Mouse (Mus musculus) liver, embryonic 16.5 days (tissue): ENCODE measurements around the gene Sun5. TPM values are rescaled to one million over a fixed set of nuclear protein-coding genes. Genes with fewer than 3 reads are reported as not detected.

Experiments used
- ATAC-seq: fragments of 200-750 bp; cut with Nextera tagmentation; 2 replicates; pipeline ENCODE4 v1.8.0; 2017; ENCODE audit warnings: low read depth, mild to moderate bottlenecking, moderate number of reproducible peaks, moderate library complexity
- H3K27ac ChIP-seq: fragments of 300-500 bp; sonication (generic); 2 replicates; pipeline ENCODE4 v1.5.1; 2014; ENCODE audit warnings: mild to moderate bottlenecking, low read length
- H3K27me3 ChIP-seq: fragments of 300-500 bp; sonication (generic); 2 replicates; pipeline ENCODE4 v1.6.1; 2014; ENCODE audit warnings: low read depth, low read length, mixed read lengths; ENCODE audit not compliant: control insufficient read depth, insufficient read depth
- H3K36me3 ChIP-seq: fragments of 300-500 bp; sonication (generic); 2 replicates; pipeline ENCODE4 v1.6.1; 2014; ENCODE audit warnings: mild to moderate bottlenecking; ENCODE audit not compliant: control insufficient read depth, insufficient read depth
- H3K4me1 ChIP-seq: fragments of 300-500 bp; sonication (generic); 2 replicates; pipeline ENCODE4 v1.6.1; 2014; ENCODE audit warnings: low read depth, low read length, mixed read lengths; ENCODE audit not compliant: control insufficient read depth
- H3K4me2 ChIP-seq: fragments of 300-500 bp; sonication (generic); 2 replicates; pipeline ENCODE4 v1.6.1; 2014; ENCODE audit warnings: low read depth, low read length, mixed read lengths
- H3K4me3 ChIP-seq: fragments of 300-500 bp; sonication (generic); 2 replicates; pipeline ENCODE4 v1.5.1; 2014; ENCODE audit warnings: low read depth, mild to moderate bottlenecking, low read length
- H3K9ac ChIP-seq: fragments of 300-500 bp; sonication (generic); 2 replicates; pipeline ENCODE4 v1.6.1; 2014; ENCODE audit warnings: low read depth, low read length
- H3K9me3 ChIP-seq: fragments of 300-500 bp; sonication (generic); replicated peaks from 2 replicates; pipeline ENCODE4 v1.6.1; 2016; ENCODE audit warnings: low read length; ENCODE audit not compliant: control insufficient read depth
- WGBS: fragments of 180-500 bp; shearing (Covaris S2); extraction: QIAGEN DNeasy Blood & Tissue Kit; methylation state at CpG from one replicate; pipeline ENCODE4 v1.1.7; 2014; ENCODE audit not compliant: insufficient replicate concordance; 5-methylcytosine and 5-hydroxymethylcytosine counted together
- polyA plus RNA-seq: library from polyadenylated mRNA; unstranded; fragments of >200 nt; fragmentation: Nextera tagmentation; extraction: Ambion mirVana; gene quantifications from 2 replicates; pipeline ENCODE4 v1.2.1, GENCODE M21; 2015

The Sun5 gene
- polyA plus RNA-seq, 1 experiment from 2014 or later = not detected

DNA sequence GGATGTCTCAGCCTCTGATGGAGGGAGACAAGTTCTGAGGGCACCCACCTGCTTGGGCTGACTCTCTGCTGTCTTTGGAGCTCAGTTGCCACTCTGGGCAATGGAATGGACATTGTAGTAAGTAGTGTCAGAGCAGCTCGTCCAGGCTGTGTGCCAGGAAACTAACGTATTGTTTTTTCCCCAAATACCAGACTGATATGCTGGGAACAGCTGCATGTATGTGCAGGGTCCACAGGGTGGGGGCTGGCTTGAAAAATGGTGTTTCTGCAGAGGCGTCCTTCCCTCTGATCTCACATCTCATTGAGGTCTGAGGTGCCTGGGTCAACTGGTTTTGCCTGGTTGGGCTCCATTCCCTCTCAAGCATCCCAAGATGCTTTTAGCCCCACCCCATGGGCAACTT is 10.2 kb downstream of the Sun5 start:
- Histone ChIP-seq H3K27ac (no peak overlapping the region), H3K9ac (no peak overlapping the region), H3K4me1 (no peaks in the 10 kb centered on the region), H3K27me3 (no peaks in the 10 kb centered on the region), H3K4me3 (no peak overlapping the region), H3K36me3 (no peaks in the 10 kb centered on the region), H3K4me2 (no peak overlapping the region), H3K9me3 (no peaks in the 10 kb centered on the region)
- ATAC-seq = no peak
- 27% methylated on average over 3 of the region's 3 CpGs for WGBS

DNA sequence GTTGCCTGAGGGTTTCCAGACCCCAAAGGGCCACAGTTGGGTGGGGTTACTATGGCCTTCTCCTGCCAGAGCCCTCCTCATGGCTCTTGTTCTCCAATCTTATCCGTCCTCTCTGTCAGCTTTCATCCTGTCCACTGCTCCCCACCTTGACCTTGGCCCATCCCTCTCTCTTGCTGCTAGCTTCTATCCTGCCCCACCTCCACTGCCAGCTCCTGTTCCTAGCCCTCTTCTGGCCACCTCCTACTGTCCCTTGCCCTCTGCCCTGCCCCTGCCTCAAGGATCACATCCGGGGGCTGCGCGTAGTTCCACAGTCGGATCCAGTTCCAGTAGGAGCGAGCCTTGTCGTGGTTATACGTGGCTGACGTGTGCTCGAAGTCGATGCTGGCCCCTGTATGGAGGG is 10.6 kb downstream of the Sun5 start:
- Histone ChIP-seq H3K4me2 (no peak overlapping the region), H3K36me3 (no peaks in the 10 kb centered on the region), H3K27me3 (no peaks in the 10 kb centered on the region), H3K4me1 (no peaks in the 10 kb centered on the region), H3K4me3 (no peak overlapping the region), H3K9me3 (no peaks in the 10 kb centered on the region), H3K27ac (no peak overlapping the region), H3K9ac (no peak overlapping the region)
- WGBS = 71% methylated on average over 11 of the region's 11 CpGs
- no peak for ATAC-seq

GRCm38 (mm10) chr2:153859581-153859980 is 11.3 kb downstream of the Sun5 start:
- WGBS = 64% methylated on average over 2 of the region's 2 CpGs
- Histone ChIP-seq H3K4me2 (no peak overlapping the region), H3K27ac (no peak overlapping the region), H3K4me3 (no peak overlapping the region), H3K9ac (no peak overlapping the region), H3K4me1 (no peaks in the 10 kb centered on the region), H3K27me3 (no peaks in the 10 kb centered on the region), H3K36me3 (no peaks in the 10 kb centered on the region), H3K9me3 (no peaks in the 10 kb centered on the region)
- no peak for ATAC-seq

DNA sequence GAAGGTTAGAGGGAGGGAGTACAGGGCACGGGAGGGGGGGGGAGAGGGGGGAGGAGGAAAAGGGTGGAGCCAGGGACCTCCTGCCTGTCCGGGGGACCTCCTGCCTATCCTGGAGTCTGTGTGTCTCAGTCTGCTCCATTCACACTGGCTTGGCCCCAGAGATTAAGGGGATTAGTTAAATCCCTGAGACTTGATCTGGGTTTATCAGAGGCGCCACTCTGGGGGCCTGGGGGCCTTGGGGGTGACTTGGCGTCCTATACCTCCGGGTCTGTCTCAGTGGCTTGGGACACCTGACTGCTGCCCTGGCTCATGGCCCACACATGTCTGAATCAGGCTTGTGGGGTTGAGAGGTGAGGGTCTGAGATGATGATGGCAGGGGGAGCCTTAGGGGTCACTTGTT is 17.3 kb downstream of the Sun5 start:
- Histone ChIP-seq H3K4me1 (no peaks in the 10 kb centered on the region), H3K4me2 (no peak overlapping the region), H3K27me3 (no peaks in the 10 kb centered on the region), H3K4me3 (no peak overlapping the region), H3K9me3 (no peaks in the 10 kb centered on the region), H3K36me3 (no peaks in the 10 kb centered on the region), H3K27ac (no peak overlapping the region), H3K9ac (no peak overlapping the region)
- ATAC-seq = no peak
- WGBS = 13% methylated on average over 5 of the region's 5 CpGs

GRCm38 (mm10) chr2:153851030-153851360 is 19.9 kb downstream of the Sun5 start:
- Histone ChIP-seq H3K4me3 (no peak overlapping the region), H3K4me1 (no peaks in the 10 kb centered on the region), H3K9me3 (no peaks in the 10 kb centered on the region), H3K36me3 (no peaks in the 10 kb centered on the region), H3K9ac (no peak overlapping the region), H3K27ac (no peak overlapping the region), H3K4me2 (no peak overlapping the region), H3K27me3 (no peaks in the 10 kb centered on the region)
- 23% methylated on average over 4 of the region's 4 CpGs for WGBS
- ATAC-seq = no peak

GRCm38 (mm10) chr2:153850351-153851029 is 20.4 kb downstream of the Sun5 start:
- no peak for ATAC-seq
- Histone ChIP-seq H3K4me2 (no peak overlapping the region), H3K27me3 (no peaks in the 10 kb centered on the region), H3K36me3 (no peaks in the 10 kb centered on the region), H3K9me3 (no peaks in the 10 kb centered on the region), H3K4me1 (no peaks in the 10 kb centered on the region), H3K9ac (no peak overlapping the region), H3K4me3 (no peak overlapping the region), H3K27ac (no peak overlapping the region)
- 60% methylated on average over 6 of the region's 6 CpGs for WGBS

DNA sequence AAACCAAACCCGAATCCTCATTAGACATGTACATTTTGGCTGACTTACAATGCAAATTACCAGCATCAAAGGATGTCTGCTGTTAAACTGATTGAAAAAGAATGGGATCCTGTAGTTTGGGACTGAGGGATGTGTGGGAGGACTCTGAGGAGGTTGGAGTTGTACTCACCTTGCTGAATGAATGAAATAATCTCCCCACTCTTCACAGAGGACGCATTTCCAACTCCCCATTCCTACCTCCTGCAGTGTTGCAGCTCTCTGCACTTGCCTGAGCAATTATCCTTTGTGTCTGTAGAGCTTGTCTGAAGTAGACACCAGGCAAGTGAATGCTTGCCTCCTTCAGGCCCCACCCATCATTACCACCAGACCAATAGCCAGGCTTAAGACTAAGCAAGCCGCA is 22.5 kb downstream of the Sun5 start:
- no peak overlapping the region for H3K27ac ChIP-seq
- no peak for ATAC-seq
- H3K4me2 ChIP-seq = no peak overlapping the region
- no peak overlapping the region for H3K9ac ChIP-seq
- no peaks in the 10 kb centered on the region for H3K36me3 ChIP-seq
- no peaks in the 10 kb centered on the region for H3K9me3 ChIP-seq
- H3K4me3 ChIP-seq = no peak overlapping the region
- H3K27me3 ChIP-seq = no peaks in the 10 kb centered on the region
- WGBS = 63% methylated on average over 3 of the region's 3 CpGs
- no peaks in the 10 kb centered on the region for H3K4me1 ChIP-seq

- H3K9me3 ChIP-seq = no peaks in the 10 kb centered on the region
- H3K36me3 ChIP-seq = no peaks in the 10 kb centered on the region
- H3K27ac ChIP-seq = no peak overlapping the region
- H3K4me3 ChIP-seq = no peak overlapping the region
- no peaks in the 10 kb centered on the region for H3K27me3 ChIP-seq
- no peak overlapping the region for H3K4me2 ChIP-seq
- no peaks in the 10 kb centered on the region for H3K4me1 ChIP-seq
- 65% methylated on average over 8 of the region's 8 CpGs for WGBS
- ATAC-seq = no peak
- no peak overlapping the region for H3K9ac ChIP-seq
Observed at GRCm38 (mm10) chr2:153842854-153843253, 28.0 kb downstream of the Sun5 start.

DNA sequence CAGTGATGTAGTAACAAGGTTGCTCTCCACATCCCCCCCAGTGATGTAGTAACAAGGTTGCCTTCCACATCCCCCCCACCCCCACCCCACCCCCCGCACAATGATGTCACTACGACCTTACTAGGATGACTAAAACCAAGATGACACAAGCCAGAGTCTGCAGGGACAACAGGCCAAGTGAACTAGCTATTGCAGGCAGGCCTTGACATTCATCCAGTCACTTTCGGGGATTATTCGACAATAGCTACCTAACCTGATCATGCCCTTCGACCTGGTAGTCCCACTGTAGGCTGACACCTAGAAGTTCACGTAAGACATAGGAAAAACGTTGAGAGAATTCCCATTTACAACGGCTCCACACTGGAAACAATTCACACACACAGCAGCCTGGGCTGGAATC is 37.6 kb downstream of the Sun5 start:
- H3K36me3 ChIP-seq = no peaks in the 10 kb centered on the region
- H3K4me2 ChIP-seq = no peak overlapping the region
- 65% methylated on average over 8 of the region's 8 CpGs for WGBS
- no peaks in the 10 kb centered on the region for H3K4me1 ChIP-seq
- no peak overlapping the region for H3K9ac ChIP-seq
- ATAC-seq = no peak
- no peaks in the 10 kb centered on the region for H3K27me3 ChIP-seq
- no peaks in the 10 kb centered on the region for H3K9me3 ChIP-seq
- H3K4me3 ChIP-seq = no peak overlapping the region
- no peak overlapping the region for H3K27ac ChIP-seq
